Mouse (Mus musculus): Measurements from ENCODE around the gene Olfr656. TPM values are rescaled to one million over a fixed set of nuclear protein-coding genes. Genes with fewer than 3 reads are reported as not detected.

Olfr656 gene
- polyA plus RNA-seq (2015; fragmentation: Nextera tagmentation; extraction: Ambion mirVana), result not detected in 2 replicates

DNA sequence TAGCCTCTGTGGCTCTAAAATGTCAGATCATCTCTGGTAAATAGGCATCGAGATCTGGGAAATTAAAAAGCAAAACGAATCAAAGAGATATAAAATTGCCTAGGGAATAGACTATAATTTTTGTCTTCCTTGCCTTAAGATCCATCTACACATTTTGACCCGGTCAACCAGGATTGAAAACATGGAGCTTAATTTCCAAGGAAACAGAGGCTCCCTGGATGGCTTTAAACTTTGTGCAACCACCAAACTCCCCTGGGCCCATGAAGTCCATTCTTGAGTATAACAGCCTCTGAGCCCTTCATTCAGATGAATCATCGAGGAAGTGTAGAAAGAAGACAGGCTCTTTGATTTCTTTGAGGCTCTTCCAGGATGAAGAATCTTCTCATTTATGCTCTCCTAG, at the start of gene Olfr656:
Gene Olfr656 (plus strand): TSS at position 301 of the 400 bp plus-strand sequence.
- Histone ChIP-seq H3K4me3 (no peak within 1 kb of the TSS), H3K9me3 (replicated peaks) (no peaks in the 10 kb centered on the region), H3K4me2 (no peak within 1 kb of the TSS), H3K27ac (no peak within 1 kb of the TSS), H3K27me3 (no peaks in the 10 kb centered on the region), H3K4me1 (no peaks in the 10 kb centered on the region), H3K36me3 (ENCODE audit: poor library complexity, severe bottlenecking) (no peaks in the 10 kb centered on the region), H3K9ac (no peak within 1 kb of the TSS)
- 77% methylated on average over 4 of the region's 4 CpGs for WGBS
- ATAC-seq, result no peak

- ATAC-seq, result no peak
- no peaks in the 10 kb centered on the region for H3K27me3 ChIP-seq
Observed at GRCm38 (mm10) chr7:104577014-104577413, 36.7 kb upstream of the Olfr656 start, which contains the start of gene Olfr653. Gene Olfr653 (plus strand): TSS chr7:104577314.

DNA sequence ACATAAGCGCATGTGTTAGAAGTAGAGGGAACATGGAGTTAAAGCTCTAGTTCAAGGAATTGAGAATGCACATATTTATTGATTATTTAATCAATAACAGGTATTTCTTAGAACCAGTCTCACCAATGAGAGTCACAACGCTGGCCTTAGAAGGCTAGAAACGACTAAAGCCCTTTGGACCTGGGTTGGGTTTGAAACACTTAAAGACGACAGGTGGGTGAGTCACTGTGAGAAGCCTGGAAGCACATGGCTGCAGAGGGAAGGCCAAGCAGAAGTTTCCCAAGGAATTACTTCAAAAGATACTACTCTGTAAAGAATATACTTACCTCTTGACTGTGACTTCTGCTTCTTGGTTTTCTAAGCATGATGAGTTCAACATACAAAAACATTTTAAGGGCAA, 32.9 kb upstream of the Olfr656 start:
- 86% methylated on average over 4 of the region's 4 CpGs for WGBS
- no peak for ATAC-seq
- no peaks in the 10 kb centered on the region for H3K27me3 ChIP-seq

More at GRCm38 (mm10) chr7:104577014-104577413, 36.7 kb upstream of the Olfr656 start, which contains the start of gene Olfr653:
- H3K4me1 ChIP-seq, result no peaks in the 10 kb centered on the region
- H3K4me3 ChIP-seq, result no peak within 1 kb of the TSS
- 83% methylated on average over 2 of the region's 2 CpGs for WGBS
- no peaks in the 10 kb centered on the region for H3K36me3 ChIP-seq (ENCODE audit: poor library complexity, severe bottlenecking)
- no peak within 1 kb of the TSS for H3K4me2 ChIP-seq
- H3K9me3 ChIP-seq (replicated peaks), result no peaks in the 10 kb centered on the region
- H3K27ac ChIP-seq, result no peak within 1 kb of the TSS
- H3K9ac ChIP-seq, result no peak within 1 kb of the TSS

GRCm38 (mm10) chr7:104581429-104581828, 32.3 kb upstream of the Olfr656 start:
- WGBS, result 87% methylated on average over 4 of the region's 4 CpGs
- H3K9me3 ChIP-seq (replicated peaks), result no peaks in the 10 kb centered on the region
- H3K4me1 ChIP-seq, result no peaks in the 10 kb centered on the region
- no peak for ATAC-seq
- no peak overlapping the region for H3K9ac ChIP-seq
- H3K27me3 ChIP-seq, result no peaks in the 10 kb centered on the region
- H3K27ac ChIP-seq, result no peak overlapping the region
- H3K4me3 ChIP-seq, result no peak overlapping the region
- no peaks in the 10 kb centered on the region for H3K36me3 ChIP-seq (ENCODE audit: poor library complexity, severe bottlenecking)
- no peak overlapping the region for H3K4me2 ChIP-seq

More for the DNA sequence above, 32.9 kb upstream of the Olfr656 start:
- Histone ChIP-seq H3K27ac (no peak overlapping the region), H3K9ac (no peak overlapping the region), H3K36me3 (ENCODE audit: poor library complexity, severe bottlenecking) (no peaks in the 10 kb centered on the region), H3K4me2 (no peak overlapping the region), H3K4me3 (no peak overlapping the region), H3K4me1 (no peaks in the 10 kb centered on the region), H3K9me3 (replicated peaks) (no peaks in the 10 kb centered on the region)

GRCm38 (mm10) chr7:104586725-104587124, 27.0 kb upstream of the Olfr656 start, which contains the start of gene Olfr654:
Gene Olfr654 (plus strand): TSS chr7:104587025.
- no peaks in the 10 kb centered on the region for H3K4me1 ChIP-seq

DNA sequence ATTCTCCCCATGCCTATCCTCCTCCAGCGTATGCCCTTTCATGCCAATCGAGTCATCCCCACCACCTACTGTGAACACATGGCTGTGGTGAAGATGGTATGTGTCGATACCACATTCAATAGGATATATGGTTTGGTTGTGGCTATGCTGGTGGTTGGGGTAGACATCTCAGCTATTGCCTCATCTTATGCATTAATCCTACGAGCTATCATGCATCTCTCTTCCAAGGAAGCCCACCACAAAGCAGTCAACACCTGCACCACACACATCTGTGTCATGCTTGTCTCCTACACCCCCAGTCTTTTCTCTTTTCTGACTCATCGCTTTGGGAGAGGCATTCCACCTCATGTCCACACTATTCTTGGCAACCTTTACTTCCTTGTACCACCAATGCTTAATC, 25.5 kb upstream of the Olfr656 start:
- no peaks in the 10 kb centered on the region for H3K9me3 ChIP-seq (replicated peaks)
- no peaks in the 10 kb centered on the region for H3K36me3 ChIP-seq (ENCODE audit: poor library complexity, severe bottlenecking)
- no peaks in the 10 kb centered on the region for H3K4me1 ChIP-seq
- H3K4me2 ChIP-seq, result no peak overlapping the region
- no peak overlapping the region for H3K4me3 ChIP-seq
- no peak overlapping the region for H3K9ac ChIP-seq
- no peaks in the 10 kb centered on the region for H3K27me3 ChIP-seq
- H3K27ac ChIP-seq, result no peak overlapping the region
- WGBS, result 88% methylated on average over 5 of the region's 5 CpGs
- no peak for ATAC-seq

More at GRCm38 (mm10) chr7:104586725-104587124, 27.0 kb upstream of the Olfr656 start, which contains the start of gene Olfr654:
- no peak for ATAC-seq
- WGBS, result 91% methylated on average over 4 of the region's 4 CpGs
- Histone ChIP-seq H3K27me3 (no peaks in the 10 kb centered on the region), H3K4me3 (no peak within 1 kb of the TSS), H3K9ac (no peak within 1 kb of the TSS), H3K9me3 (replicated peaks) (no peaks in the 10 kb centered on the region), H3K27ac (no peak within 1 kb of the TSS), H3K4me2 (no peak within 1 kb of the TSS), H3K36me3 (ENCODE audit: poor library complexity, severe bottlenecking) (no peaks in the 10 kb centered on the region)

GRCm38 (mm10) chr7:104601679-104602078, 12.1 kb upstream of the Olfr656 start, which contains the start of gene Olfr655:
Gene Olfr655 (minus strand): TSS chr7:104601779.
- no peak within 1 kb of the TSS for H3K27ac ChIP-seq

GRCm38 (mm10) chr7:104603173-104603572, 10.6 kb upstream of the Olfr656 start:
- H3K27me3 ChIP-seq, result no peaks in the 10 kb centered on the region
- H3K4me1 ChIP-seq, result no peaks in the 10 kb centered on the region
- H3K36me3 ChIP-seq (ENCODE audit: poor library complexity, severe bottlenecking), result no peaks in the 10 kb centered on the region
- no peak for ATAC-seq
- no peak overlapping the region for H3K9ac ChIP-seq
- H3K4me2 ChIP-seq, result no peak overlapping the region
- no peak overlapping the region for H3K27ac ChIP-seq
- no peaks in the 10 kb centered on the region for H3K9me3 ChIP-seq (replicated peaks)
- 3% methylated on average over 3 of the region's 3 CpGs for WGBS
- H3K4me3 ChIP-seq, result no peak overlapping the region

More at GRCm38 (mm10) chr7:104601679-104602078, 12.1 kb upstream of the Olfr656 start, which contains the start of gene Olfr655:
- H3K36me3 ChIP-seq (ENCODE audit: poor library complexity, severe bottlenecking), result no peaks in the 10 kb centered on the region
- no peak within 1 kb of the TSS for H3K9ac ChIP-seq
- H3K4me2 ChIP-seq, result no peak within 1 kb of the TSS
- H3K27me3 ChIP-seq, result no peaks in the 10 kb centered on the region
- no peaks in the 10 kb centered on the region for H3K9me3 ChIP-seq (replicated peaks)
- WGBS, result 91% methylated on average over 2 of the region's 2 CpGs
- H3K4me1 ChIP-seq, result no peaks in the 10 kb centered on the region
- no peak within 1 kb of the TSS for H3K4me3 ChIP-seq
- no peak for ATAC-seq

DNA sequence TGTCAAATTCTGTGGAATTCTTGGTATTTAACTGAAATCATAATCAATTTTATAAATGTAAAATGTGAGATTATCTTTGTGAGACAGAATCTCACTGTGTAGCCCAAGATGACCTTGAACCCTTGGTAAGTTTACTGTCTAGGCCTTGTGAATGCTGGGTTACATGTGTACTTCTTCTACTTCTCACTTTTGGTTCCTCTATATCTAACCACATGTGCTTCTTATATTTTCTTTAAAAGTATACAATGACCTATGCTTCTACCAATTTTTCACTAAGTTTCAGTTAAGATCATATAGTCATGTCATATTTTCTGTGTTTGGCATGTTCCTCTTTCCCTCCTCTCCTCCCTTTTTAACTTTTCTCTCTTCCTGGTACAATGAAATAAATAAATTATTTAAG, 9.0 kb upstream of the Olfr656 start:
- Histone ChIP-seq H3K4me3 (no peak overlapping the region), H3K27me3 (no peaks in the 10 kb centered on the region), H3K4me2 (no peak overlapping the region), H3K27ac (no peak overlapping the region), H3K4me1 (no peaks in the 10 kb centered on the region), H3K9ac (no peak overlapping the region), H3K9me3 (replicated peaks) (no peaks in the 10 kb centered on the region), H3K36me3 (ENCODE audit: poor library complexity, severe bottlenecking) (no peaks in the 10 kb centered on the region)
- no peak for ATAC-seq

- Histone ChIP-seq H3K27me3 (no peaks in the 10 kb centered on the region), H3K4me1 (no peaks in the 10 kb centered on the region), H3K4me3 (no peak within 1 kb of the TSS), H3K36me3 (ENCODE audit: poor library complexity, severe bottlenecking) (no peaks in the 10 kb centered on the region), H3K9ac (no peak within 1 kb of the TSS), H3K27ac (no peak within 1 kb of the TSS), H3K4me2 (no peak within 1 kb of the TSS), H3K9me3 (replicated peaks) (no peaks in the 10 kb centered on the region)
- no peak for ATAC-seq
Observed at GRCm38 (mm10) chr7:104624494-104624893, 10.7 kb downstream of the Olfr656 start, which contains the start of gene Olfr657. Gene Olfr657 (plus strand): TSS chr7:104624794.

- no peaks in the 10 kb centered on the region for H3K4me1 ChIP-seq
Observed at GRCm38 (mm10) chr7:104646841-104647482, 33.2 kb downstream of the Olfr656 start, which contains the start of gene Olfr658. Gene Olfr658 (minus strand): TSS chr7:104647305.

GRCm38 (mm10) chr7:104666453-104666852, 52.7 kb downstream of the Olfr656 start, which contains the start of gene Olfr659:
Gene Olfr659 (plus strand): TSS chr7:104666753.
- Histone ChIP-seq H3K36me3 (ENCODE audit: poor library complexity, severe bottlenecking) (no peaks in the 10 kb centered on the region), H3K27me3 (no peaks in the 10 kb centered on the region), H3K4me2 (no peak within 1 kb of the TSS), H3K4me3 (no peak within 1 kb of the TSS), H3K9me3 (replicated peaks) (no peaks in the 10 kb centered on the region), H3K27ac (no peak within 1 kb of the TSS), H3K4me1 (no peaks in the 10 kb centered on the region), H3K9ac (no peak within 1 kb of the TSS)
- WGBS, result 90% methylated on average over 3 of the region's 3 CpGs
- ATAC-seq, result no peak

More at GRCm38 (mm10) chr7:104646841-104647482, 33.2 kb downstream of the Olfr656 start, which contains the start of gene Olfr658:
- 14% methylated on average over 20 of the region's 22 CpGs for WGBS
- H3K27ac ChIP-seq, result no peak within 1 kb of the TSS
- no peaks in the 10 kb centered on the region for H3K9me3 ChIP-seq (replicated peaks)
- H3K4me3 ChIP-seq, result peak within 1 kb of the TSS; percentile 34
- peak within 1 kb of the TSS; percentile 56 for H3K4me2 ChIP-seq
- H3K9ac ChIP-seq, result peak within 1 kb of the TSS; percentile 40; the same call in 1 of the 2 replicates
- no peaks in the 10 kb centered on the region for H3K27me3 ChIP-seq
- ATAC-seq, result peak; percentile 96
- no peaks in the 10 kb centered on the region for H3K36me3 ChIP-seq (ENCODE audit: poor library complexity, severe bottlenecking)

Data from forebrain, embryonic 13.5 days (tissue).